Mouse (Mus musculus) megakaryocyte, embryonic 14.5 days (primary cell): ENCODE measurements around the gene Cst7. TPM values are rescaled to one million over a fixed set of nuclear protein-coding genes. Genes with fewer than 3 reads are reported as not detected.

Experiments
- H3K27me3 ChIP-seq: replicated peaks from 2 replicates; pipeline ENCODE3; 2012; ENCODE audit warnings: inconsistent platforms
- H3K36me3 ChIP-seq: replicated peaks from 2 replicates; pipeline ENCODE3; 2012; ENCODE audit warnings: low read length, inconsistent platforms, mixed read lengths
- H3K4me1 ChIP-seq: 2 replicates; pipeline ENCODE4 v1.6.1; 2012; ENCODE audit warnings: inconsistent platforms
- H3K4me3 ChIP-seq: replicated peaks from 2 replicates; pipeline ENCODE3; 2012; ENCODE audit warnings: moderate library complexity, mild to moderate bottlenecking, inconsistent platforms
- H3K9me3 ChIP-seq: 2 replicates; pipeline ENCODE4 v1.6.1; 2012; ENCODE audit warnings: inconsistent platforms
- FLI1 ChIP-seq: IDR thresholded peaks from 2 replicates; pipeline ENCODE4 v1.6.1; 2012; ENCODE audit warnings: low read length, inconsistent platforms, mixed read lengths
- GATA1 ChIP-seq: IDR thresholded peaks from 3 replicates; pipeline ENCODE4 v1.6.1; 2012; ENCODE audit warnings: mixed read lengths, low read length, inconsistent platforms, borderline replicate concordance
- polyA plus RNA-seq: library from polyadenylated mRNA; stranded (reverse); fragments of >175 nt; gene quantifications from 2 replicates; pipeline ENCODE4 v1.2.3, GENCODE M21; 2012; ENCODE audit warnings: low replicate concordance; ENCODE audit not compliant: insufficient read depth

The Cst7 gene
- polyA plus RNA-seq, 1 experiment: 13.6 TPM

GRCm38 (mm10) chr2:150624926-150625325, 54.7 kb downstream of the Cst7 start:
- H3K4me3 ChIP-seq: no peak overlapping the region
- peaks cover 60% of the 10 kb centered on the region for H3K27me3 ChIP-seq
- TF ChIP-seq FLI1 (no peak), GATA1 (no peak)
- H3K36me3 ChIP-seq: peaks cover 24% of the 10 kb centered on the region
- no peaks in the 10 kb centered on the region for H3K9me3 ChIP-seq
- peaks cover 14% of the 10 kb centered on the region for H3K4me1 ChIP-seq

GRCm38 (mm10) chr2:150627140-150627539, 56.9 kb downstream of the Cst7 start:
- Histone ChIP-seq H3K36me3 (peaks cover 24% of the 10 kb centered on the region), H3K9me3 (no peaks in the 10 kb centered on the region), H3K27me3 (peaks cover 51% of the 10 kb centered on the region), H3K4me3 (peak overlapping the region; percentile 4), H3K4me1 (peaks cover 14% of the 10 kb centered on the region)
- TF ChIP-seq GATA1 (no peak), FLI1 (no peak)

Other genes starting within 250 kb of the Cst7 start
- not detected in 2 replicates for gene Gm10130, start 246.7 kb upstream of the Cst7 start, polyA plus RNA-seq
- gene 3300002I08Rik, start 207.7 kb upstream of the Cst7 start, polyA plus RNA-seq: not detected in 2 replicates
- 0.09 TPM in 1 of 2 replicates, not detected in the other for gene Zfp442, start 118.9 kb upstream of the Cst7 start, polyA plus RNA-seq
- not detected in 2 replicates for gene Zfp345, start 85.3 kb upstream of the Cst7 start, polyA plus RNA-seq
- gene Apmap, start 38.2 kb downstream of the Cst7 start, polyA plus RNA-seq: 29.0 and 66.7 TPM in 2 replicates
- 2.8 and 13.4 TPM in 2 replicates for gene Acss1, start 98.1 kb downstream of the Cst7 start, polyA plus RNA-seq
- not detected in 2 replicates for gene Vsx1, start 118.9 kb downstream of the Cst7 start, polyA plus RNA-seq
- 5.0 and 11.9 TPM in 2 replicates for gene Entpd6, start 178.6 kb downstream of the Cst7 start, polyA plus RNA-seq
- gene Pygb, start 216.3 kb downstream of the Cst7 start, polyA plus RNA-seq: 7.5 and 43.3 TPM in 2 replicates